Mouse (Mus musculus) c-Kit-positive CD71-positive TER-119-negative erythroid progenitor cells, embryonic 14.5 days (primary cell): ENCODE measurements around the gene Pik3ip1.

ENCODE experiments used
- DNase-seq: peaks from one replicate; pipeline ENCODE4 v3.0.0-alpha.2; 2013; ENCODE audit warnings: low read depth

Gene Pik3ip1

GRCm38 (mm10) chr11:3379427-3379826 is 49.2 kb downstream of the Pik3ip1 start:
- no peak for DNase-seq

GRCm38 (mm10) chr11:3381148-3381814 is 51.1 kb downstream of the Pik3ip1 start:
- DNase-seq = no peak

- no peak for DNase-seq
Observed at GRCm38 (mm10) chr11:3382602-3383594, 52.7 kb downstream of the Pik3ip1 start.

DNA sequence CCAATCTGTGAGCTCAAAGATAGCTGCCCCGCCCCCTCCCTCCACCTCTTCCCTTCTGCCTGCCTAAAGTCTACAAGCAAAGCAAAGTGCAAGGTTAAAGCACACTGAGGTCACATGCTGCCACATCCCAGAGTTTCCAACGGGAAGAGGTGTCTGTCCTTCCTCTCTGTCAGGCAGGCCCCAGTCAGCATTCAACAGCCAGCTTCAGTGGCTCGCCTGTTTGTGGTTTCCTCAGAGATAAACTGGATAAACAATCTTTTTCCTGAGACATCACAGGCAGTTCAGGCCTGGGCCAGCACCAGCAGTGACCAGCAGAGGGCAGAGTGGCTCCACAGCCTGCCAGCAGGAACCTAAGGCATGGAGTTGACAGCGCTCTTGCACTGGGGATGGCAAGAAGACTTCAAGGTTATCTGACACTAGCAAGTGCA is 56.8 kb downstream of the Pik3ip1 start:
- DNase-seq = peak; percentile 80

- no peak for DNase-seq
Observed at GRCm38 (mm10) chr11:3387482-3388196, 57.4 kb downstream of the Pik3ip1 start.

GRCm38 (mm10) chr11:3389996-3390395 is 59.8 kb downstream of the Pik3ip1 start:
- DNase-seq = no peak

DNA sequence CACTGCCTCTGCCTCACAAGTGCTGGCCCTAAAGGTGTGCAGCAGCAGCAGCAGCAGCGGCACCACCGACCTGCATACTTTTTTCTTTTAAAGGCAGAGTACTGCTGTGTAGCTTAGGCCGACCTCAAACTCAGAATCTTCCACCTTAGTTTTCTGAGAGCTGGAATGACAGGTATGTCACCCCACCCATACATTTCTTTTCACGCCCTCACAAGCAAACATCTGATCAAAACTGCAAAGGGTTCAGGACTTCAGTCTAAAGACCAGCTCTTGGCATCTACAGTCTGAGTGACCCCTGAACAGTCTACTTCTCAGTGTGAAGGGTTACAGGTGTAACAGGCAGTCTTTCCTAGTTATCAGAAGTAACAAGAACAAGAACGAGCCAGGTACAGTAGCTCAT is 60.6 kb downstream of the Pik3ip1 start:
- DNase-seq = no peak

- no peak for DNase-seq
Observed at GRCm38 (mm10) chr11:3392526-3392925, 62.3 kb downstream of the Pik3ip1 start.
